Mouse (Mus musculus): Measurements from ENCODE around the gene Smcr8. TPM values are rescaled to one million over a fixed set of nuclear protein-coding genes. Genes with fewer than 3 reads are reported as not detected.

Smcr8 gene
- polyA plus RNA-seq (2015; fragmentation: Nextera tagmentation; extraction: Ambion mirVana): 3.3 and 3.6 TPM in 2 replicates

DNA sequence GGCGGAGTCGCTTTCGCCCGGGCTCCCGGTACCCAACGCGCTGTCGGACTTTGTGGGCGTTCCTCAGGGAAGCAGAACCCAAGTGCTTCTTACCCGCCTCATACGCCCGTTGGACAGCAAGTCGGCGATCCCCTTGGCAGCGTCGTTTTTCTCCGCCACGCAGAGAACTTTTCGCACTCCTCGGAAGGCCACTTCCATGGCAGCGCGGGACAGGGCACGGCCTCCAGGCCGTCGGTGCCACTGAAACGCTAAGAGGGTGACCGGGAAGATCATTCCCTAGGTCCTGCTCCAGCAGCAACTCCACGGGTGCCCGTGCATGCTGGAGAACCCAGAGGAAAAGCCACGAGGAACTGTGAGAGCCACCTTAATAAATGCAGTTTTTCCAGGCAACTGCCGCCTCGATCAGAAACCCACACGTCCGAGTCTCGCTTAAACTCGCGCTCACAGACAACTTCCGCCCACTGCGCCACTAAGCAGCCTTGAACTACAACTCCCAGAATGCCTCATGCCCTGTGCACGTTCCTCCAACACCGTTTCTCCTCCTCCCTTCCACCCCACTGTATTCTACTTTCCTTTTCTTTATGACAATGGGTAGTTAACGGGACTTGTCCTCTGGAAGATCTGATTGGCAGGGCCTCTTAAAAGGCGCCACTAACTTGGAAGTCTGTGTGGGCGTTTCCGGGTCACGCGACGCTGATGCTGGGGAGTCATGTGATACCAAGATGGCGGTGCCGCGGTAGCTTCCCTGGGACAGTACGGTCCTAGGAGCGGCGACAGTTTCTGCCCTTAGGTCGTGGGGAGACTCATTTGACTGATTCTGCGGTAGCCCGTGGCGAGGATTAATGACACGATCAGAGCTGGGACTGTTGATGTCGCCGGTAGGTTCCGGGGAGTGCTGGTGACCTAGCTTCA is at the start of gene Smcr8, which contains the start of gene Top3a:
Gene Smcr8 (plus strand): TSS at position 696 of the 912 bp plus-strand sequence.
Gene Top3a (minus strand): TSS at position 537 of the 912 bp plus-strand sequence.
- H3K4me2 ChIP-seq (ENCODE audit: low read depth, low read length): peak within 1 kb of the TSS; percentile 75
- WGBS (ENCODE audit: insufficient replicate concordance): under 1% methylated on average over 62 of the region's 62 CpGs
- H3K27ac ChIP-seq (ENCODE audit: low read length): peak within 1 kb of the TSS; percentile 91
- H3K4me3 ChIP-seq (ENCODE audit: low read depth, low read length): peak within 1 kb of the TSS; percentile 89
- peak within 1 kb of the TSS; percentile 87 for H3K9ac ChIP-seq (ENCODE audit: low read depth, low read length)
- H3K9me3 ChIP-seq (replicated peaks; ENCODE audit: control insufficient read depth, low read length): no peaks in the 10 kb centered on the region
- no peaks in the 10 kb centered on the region for H3K36me3 ChIP-seq (ENCODE audit: control insufficient read depth, insufficient read depth)
- no peaks in the 10 kb centered on the region for H3K27me3 ChIP-seq (ENCODE audit: control insufficient read depth, insufficient read depth, low read depth, low read length)
- H3K4me1 ChIP-seq (ENCODE audit: control insufficient read depth, low read depth, low read length): peaks cover 55% of the 10 kb centered on the region
- ATAC-seq (ENCODE audit: low read depth): peak; percentile 92

- Histone ChIP-seq H3K4me1 (ENCODE audit: control insufficient read depth, low read depth, low read length) (peaks cover 31% of the 10 kb centered on the region), H3K9ac (ENCODE audit: low read depth, low read length) (peak within 1 kb of the TSS; percentile 86), H3K4me2 (ENCODE audit: low read depth, low read length) (peak within 1 kb of the TSS; percentile 89), H3K27ac (ENCODE audit: low read length) (peak within 1 kb of the TSS; percentile 79), H3K4me3 (ENCODE audit: low read depth, low read length) (peak within 1 kb of the TSS; percentile 86), H3K36me3 (ENCODE audit: control insufficient read depth, insufficient read depth) (peaks cover 2% of the 10 kb centered on the region; the same call in 1 of the 2 replicates), H3K9me3 (replicated peaks; ENCODE audit: control insufficient read depth, low read length) (no peaks in the 10 kb centered on the region), H3K27me3 (ENCODE audit: control insufficient read depth, insufficient read depth, low read depth, low read length) (no peaks in the 10 kb centered on the region)
- under 1% methylated on average over 44 of the region's 44 CpGs for WGBS (ENCODE audit: insufficient replicate concordance)
- peak; percentile 89 for ATAC-seq (ENCODE audit: low read depth)
Measured at GRCm38 (mm10) chr11:60728260-60728761, 49.0 kb upstream of the Smcr8 start, which contains the start of gene Mief2. Gene Mief2, plus strand, starts transcription at chr11:60728398.

GRCm38 (mm10) chr11:60729217-60729641 is 48.1 kb upstream of the Smcr8 start:
- peak overlapping the region; percentile 86 for H3K4me3 ChIP-seq (ENCODE audit: low read depth, low read length)
- no peak overlapping the region for H3K27ac ChIP-seq (ENCODE audit: low read length)
- peak overlapping the region; percentile 89 for H3K4me2 ChIP-seq (ENCODE audit: low read depth, low read length)
- H3K4me1 ChIP-seq (ENCODE audit: control insufficient read depth, low read depth, low read length): peaks cover 31% of the 10 kb centered on the region
- no peak overlapping the region for H3K9ac ChIP-seq (ENCODE audit: low read depth, low read length)
- no peaks in the 10 kb centered on the region for H3K9me3 ChIP-seq (replicated peaks; ENCODE audit: control insufficient read depth, low read length)
- WGBS (ENCODE audit: insufficient replicate concordance): 70% methylated on average over 6 of the region's 6 CpGs
- H3K27me3 ChIP-seq (ENCODE audit: control insufficient read depth, insufficient read depth, low read depth, low read length): no peaks in the 10 kb centered on the region
- H3K36me3 ChIP-seq (ENCODE audit: control insufficient read depth, insufficient read depth): peaks cover 1% of the 10 kb centered on the region; the same call in 1 of the 2 replicates
- ATAC-seq (ENCODE audit: low read depth): no peak

GRCm38 (mm10) chr11:60730169-60730568 is 47.2 kb upstream of the Smcr8 start:
- Histone ChIP-seq H3K9ac (ENCODE audit: low read depth, low read length) (no peak overlapping the region), H3K9me3 (replicated peaks; ENCODE audit: control insufficient read depth, low read length) (no peaks in the 10 kb centered on the region), H3K4me1 (ENCODE audit: control insufficient read depth, low read depth, low read length) (peaks cover 31% of the 10 kb centered on the region), H3K27ac (ENCODE audit: low read length) (no peak overlapping the region), H3K27me3 (ENCODE audit: control insufficient read depth, insufficient read depth, low read depth, low read length) (no peaks in the 10 kb centered on the region), H3K36me3 (ENCODE audit: control insufficient read depth, insufficient read depth) (no peaks in the 10 kb centered on the region), H3K4me3 (ENCODE audit: low read depth, low read length) (no peak overlapping the region), H3K4me2 (ENCODE audit: low read depth, low read length) (no peak overlapping the region)
- ATAC-seq (ENCODE audit: low read depth): no peak
- 69% methylated on average over 9 of the region's 9 CpGs for WGBS (ENCODE audit: insufficient replicate concordance)

- no peak for ATAC-seq (ENCODE audit: low read depth)
- Histone ChIP-seq H3K27ac (ENCODE audit: low read length) (no peak overlapping the region), H3K4me2 (ENCODE audit: low read depth, low read length) (no peak overlapping the region), H3K9ac (ENCODE audit: low read depth, low read length) (no peak overlapping the region), H3K4me3 (ENCODE audit: low read depth, low read length) (no peak overlapping the region), H3K36me3 (ENCODE audit: control insufficient read depth, insufficient read depth) (no peaks in the 10 kb centered on the region), H3K4me1 (ENCODE audit: control insufficient read depth, low read depth, low read length) (peaks cover 28% of the 10 kb centered on the region), H3K27me3 (ENCODE audit: control insufficient read depth, insufficient read depth, low read depth, low read length) (no peaks in the 10 kb centered on the region), H3K9me3 (replicated peaks; ENCODE audit: control insufficient read depth, low read length) (no peaks in the 10 kb centered on the region)
- WGBS (ENCODE audit: insufficient replicate concordance): 76% methylated on average over 14 of the region's 14 CpGs
Measured at GRCm38 (mm10) chr11:60731251-60731650, 46.1 kb upstream of the Smcr8 start.

DNA sequence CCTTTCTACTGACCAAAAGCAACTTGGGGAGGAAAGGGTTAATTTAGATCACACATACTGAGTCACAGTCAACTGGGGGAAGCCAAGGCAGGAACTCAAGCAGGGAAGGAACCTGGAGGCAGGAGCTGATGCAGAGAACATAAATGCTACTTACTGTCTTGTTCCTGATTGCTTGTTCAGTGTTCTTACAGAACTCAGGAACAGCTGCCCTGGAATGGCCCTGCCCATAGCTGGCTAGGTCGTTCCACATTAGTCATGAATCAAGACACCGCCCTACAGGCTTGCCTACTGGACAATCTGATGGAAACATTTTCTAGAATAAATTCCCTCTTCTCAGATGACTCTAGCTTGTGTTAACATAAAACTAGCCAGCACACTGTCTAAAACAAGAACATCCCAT is 43.1 kb upstream of the Smcr8 start:
- Histone ChIP-seq H3K9ac (ENCODE audit: low read depth, low read length) (no peak overlapping the region), H3K9me3 (replicated peaks; ENCODE audit: control insufficient read depth, low read length) (no peaks in the 10 kb centered on the region), H3K4me3 (ENCODE audit: low read depth, low read length) (no peak overlapping the region), H3K36me3 (ENCODE audit: control insufficient read depth, insufficient read depth) (no peaks in the 10 kb centered on the region; the same call in 1 of the 2 replicates), H3K4me2 (ENCODE audit: low read depth, low read length) (no peak overlapping the region), H3K27ac (ENCODE audit: low read length) (no peak overlapping the region), H3K4me1 (ENCODE audit: control insufficient read depth, low read depth, low read length) (peaks cover 6% of the 10 kb centered on the region), H3K27me3 (ENCODE audit: control insufficient read depth, insufficient read depth, low read depth, low read length) (no peaks in the 10 kb centered on the region)
- no peak for ATAC-seq (ENCODE audit: low read depth)
- WGBS (ENCODE audit: insufficient replicate concordance): 59% methylated on average over 2 of the region's 2 CpGs

DNA sequence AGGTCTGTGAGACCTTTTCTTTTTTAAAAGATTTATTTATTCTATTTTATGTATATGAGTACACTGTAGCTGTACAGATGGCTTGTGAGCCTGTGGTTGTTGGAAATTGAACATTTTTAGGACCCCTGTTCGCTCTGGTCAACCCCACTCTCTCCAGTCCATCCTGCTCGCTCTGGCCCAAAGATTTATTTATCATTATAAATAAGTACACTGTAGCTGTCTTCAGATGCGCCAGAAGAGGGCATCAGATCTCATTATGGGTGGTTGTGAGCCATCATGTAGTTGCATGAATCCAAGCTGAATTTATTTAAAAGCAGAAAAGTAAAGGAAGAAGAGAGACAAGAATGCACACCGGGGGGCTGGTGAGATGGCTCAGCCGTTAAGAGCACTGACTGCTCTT is 42.1 kb upstream of the Smcr8 start:
- H3K4me1 ChIP-seq (ENCODE audit: control insufficient read depth, low read depth, low read length): peaks cover 3% of the 10 kb centered on the region; the same call in 1 of the 2 replicates
- H3K4me2 ChIP-seq (ENCODE audit: low read depth, low read length): no peak overlapping the region
- H3K9me3 ChIP-seq (replicated peaks; ENCODE audit: control insufficient read depth, low read length): no peaks in the 10 kb centered on the region
- H3K9ac ChIP-seq (ENCODE audit: low read depth, low read length): no peak overlapping the region
- H3K4me3 ChIP-seq (ENCODE audit: low read depth, low read length): no peak overlapping the region
- ATAC-seq (ENCODE audit: low read depth): no peak
- no peaks in the 10 kb centered on the region; the same call in none of the 2 replicates for H3K36me3 ChIP-seq (ENCODE audit: control insufficient read depth, insufficient read depth)
- no peaks in the 10 kb centered on the region for H3K27me3 ChIP-seq (ENCODE audit: control insufficient read depth, insufficient read depth, low read depth, low read length)
- 73% methylated on average over 5 of the region's 5 CpGs for WGBS (ENCODE audit: insufficient replicate concordance)
- H3K27ac ChIP-seq (ENCODE audit: low read length): no peak overlapping the region

GRCm38 (mm10) chr11:60736491-60736890 is 40.8 kb upstream of the Smcr8 start:
- WGBS (ENCODE audit: insufficient replicate concordance): 59% methylated on average over 3 of the region's 3 CpGs
- H3K9me3 ChIP-seq (replicated peaks; ENCODE audit: control insufficient read depth, low read length): no peaks in the 10 kb centered on the region
- H3K4me2 ChIP-seq (ENCODE audit: low read depth, low read length): no peak overlapping the region
- peaks cover 3% of the 10 kb centered on the region; the same call in 1 of the 2 replicates for H3K4me1 ChIP-seq (ENCODE audit: control insufficient read depth, low read depth, low read length)
- no peak overlapping the region for H3K4me3 ChIP-seq (ENCODE audit: low read depth, low read length)
- no peaks in the 10 kb centered on the region for H3K27me3 ChIP-seq (ENCODE audit: control insufficient read depth, insufficient read depth, low read depth, low read length)
- H3K9ac ChIP-seq (ENCODE audit: low read depth, low read length): no peak overlapping the region
- H3K36me3 ChIP-seq (ENCODE audit: control insufficient read depth, insufficient read depth): no peaks in the 10 kb centered on the region; the same call in none of the 2 replicates
- no peak for ATAC-seq (ENCODE audit: low read depth)
- H3K27ac ChIP-seq (ENCODE audit: low read length): no peak overlapping the region

- peaks cover 3% of the 10 kb centered on the region; the same call in 1 of the 2 replicates for H3K4me1 ChIP-seq (ENCODE audit: control insufficient read depth, low read depth, low read length)
Measured at GRCm38 (mm10) chr11:60737450-60737849, 39.9 kb upstream of the Smcr8 start.

More at GRCm38 (mm10) chr11:60737450-60737849, 39.9 kb upstream of the Smcr8 start:
- Histone ChIP-seq H3K9ac (ENCODE audit: low read depth, low read length) (no peak overlapping the region), H3K9me3 (replicated peaks; ENCODE audit: control insufficient read depth, low read length) (no peaks in the 10 kb centered on the region), H3K4me3 (ENCODE audit: low read depth, low read length) (no peak overlapping the region), H3K4me2 (ENCODE audit: low read depth, low read length) (no peak overlapping the region), H3K27ac (ENCODE audit: low read length) (no peak overlapping the region), H3K36me3 (ENCODE audit: control insufficient read depth, insufficient read depth) (no peaks in the 10 kb centered on the region; the same call in none of the 2 replicates), H3K27me3 (ENCODE audit: control insufficient read depth, insufficient read depth, low read depth, low read length) (no peaks in the 10 kb centered on the region)
- peak; percentile 37; the same call in 1 of the 2 replicates for ATAC-seq (ENCODE audit: low read depth)
